Mouse (Mus musculus): ENCODE results near the gene Fgf12.

DNA sequence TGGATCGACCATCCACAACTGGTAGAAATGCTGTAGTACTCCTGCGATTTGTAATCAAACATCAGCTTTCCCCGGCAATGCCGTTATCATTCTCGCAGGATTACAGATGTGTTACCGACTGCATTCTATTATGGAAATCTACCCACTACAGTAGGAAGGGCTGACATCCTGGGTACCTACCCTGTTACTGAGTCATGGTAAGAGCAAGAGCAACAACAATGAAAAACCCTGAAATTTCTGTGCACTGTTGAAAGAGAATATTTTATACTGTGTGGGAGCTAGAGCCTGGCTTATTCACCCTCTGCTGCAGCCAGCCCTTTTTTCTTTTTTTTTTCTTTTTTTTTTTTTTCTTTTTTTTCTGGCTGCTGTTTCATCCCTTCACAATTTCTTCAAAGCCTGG, 126.6 kb downstream of the Fgf12 start:
- no peak for TF ChIP-seq CTCF (IDR thresholded peaks at IDR 0.05; ENCODE audit: low read depth)
- no peak for TF ChIP-seq EP300 (IDR thresholded peaks at IDR 0.05; ENCODE audit: low read depth)
